In the genomic region with DNA sequence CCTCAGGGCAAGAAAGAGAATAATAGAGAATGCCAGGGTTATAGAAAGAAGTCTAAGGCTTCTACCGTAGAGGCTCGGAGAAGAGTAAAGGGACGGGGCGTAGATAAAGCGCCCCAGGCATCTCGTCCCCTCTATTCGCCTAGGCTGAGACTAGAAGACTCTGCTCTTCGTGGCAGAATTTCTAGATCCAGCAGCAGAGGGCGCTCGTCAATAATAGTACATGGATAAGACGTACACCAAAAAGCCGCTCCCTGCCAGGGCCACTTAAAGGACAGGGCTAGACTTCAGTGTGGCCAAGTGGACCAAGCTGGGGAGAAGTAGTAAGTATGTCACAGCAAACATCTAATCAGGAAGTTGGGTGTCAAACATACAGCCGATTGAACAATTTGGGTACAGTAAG, we compare ENCODE assay signal across 8 mouse cellular contexts. TPM values are rescaled to one million over a fixed set of nuclear protein-coding genes. Genes with fewer than 3 reads are reported as not detected.
DNase-seq lines count a peak whose midpoint lies in the region; ATAC-seq and TF ChIP-seq lines count a peak whose summit lies in the region.

No protein-coding gene starts in this region.

- peak overlapping the region; percentile 65 for H3K9ac ChIP-seq in intestine, postnatal 0 days (ENCODE audit: low read depth, low read length)
- peak overlapping the region; percentile 61 for H3K9ac ChIP-seq in limb, embryonic 11.5 days (ENCODE audit: low read length)
- peak overlapping the region; percentile 55; the same call in 1 of the 2 replicates for H3K9ac ChIP-seq in midbrain, embryonic 14.5 days (replicated peaks; ENCODE audit: low read length)

- peaks cover 31% of the 10 kb centered on the region for H3K36me3 ChIP-seq in embryonic facial prominence, embryonic 10.5 days (replicated peaks)
- H3K36me3 ChIP-seq in intestine, postnatal 0 days (ENCODE audit: control insufficient read depth, insufficient read depth) = peaks cover 25% of the 10 kb centered on the region
- peaks cover 12% of the 10 kb centered on the region for H3K36me3 ChIP-seq in limb, embryonic 11.5 days (ENCODE audit: control insufficient read depth, insufficient read depth, low read length)
- peaks cover 22% of the 10 kb centered on the region for H3K36me3 ChIP-seq in midbrain, embryonic 14.5 days (ENCODE audit: control insufficient read depth, insufficient read depth, low read length)

- H3K27me3 ChIP-seq in embryonic facial prominence, embryonic 10.5 days (replicated peaks; ENCODE audit: low read depth, poor library complexity, severe bottlenecking) = peaks cover 41% of the 10 kb centered on the region
- no peaks in the 10 kb centered on the region for H3K27me3 ChIP-seq in intestine, postnatal 0 days (replicated peaks; ENCODE audit: control insufficient read depth, insufficient read depth, low read length)
- H3K27me3 ChIP-seq in limb, embryonic 11.5 days (ENCODE audit: control insufficient read depth, insufficient read depth, low read length) = no peaks in the 10 kb centered on the region
- H3K27me3 ChIP-seq in midbrain, embryonic 14.5 days (ENCODE audit: control insufficient read depth, insufficient read depth, low read length) = peaks cover 4% of the 10 kb centered on the region; the same call in 1 of the 2 replicates

- H3K9me3 ChIP-seq in embryonic facial prominence, embryonic 10.5 days = no peaks in the 10 kb centered on the region
- no peaks in the 10 kb centered on the region for H3K9me3 ChIP-seq in intestine, postnatal 0 days (ENCODE audit: control insufficient read depth)
- no peaks in the 10 kb centered on the region for H3K9me3 ChIP-seq in limb, embryonic 11.5 days (ENCODE audit: control insufficient read depth, low read length)
- no peaks in the 10 kb centered on the region for H3K9me3 ChIP-seq in midbrain, embryonic 14.5 days (ENCODE audit: control insufficient read depth, low read length)

- 1% methylated on average over 13 of the region's 13 CpGs for WGBS in embryonic facial prominence, embryonic 10.5 days
- WGBS in intestine, postnatal 0 days = 2% methylated on average over 13 of the region's 13 CpGs
- 2% methylated on average over 13 of the region's 13 CpGs for WGBS in limb, embryonic 11.5 days
- WGBS in midbrain, embryonic 14.5 days = 2% methylated on average over 13 of the region's 13 CpGs

- peak overlapping the region; percentile 83 for H3K27ac ChIP-seq in embryonic facial prominence, embryonic 10.5 days (replicated peaks)
- H3K27ac ChIP-seq in intestine, postnatal 0 days (ENCODE audit: low read depth, low read length) = peak overlapping the region; percentile 69
- no peak overlapping the region for H3K27ac ChIP-seq in limb, embryonic 11.5 days (replicated peaks; ENCODE audit: low read depth, low read length)
- H3K27ac ChIP-seq in midbrain, embryonic 14.5 days (replicated peaks; ENCODE audit: low read depth, low read length) = no peak overlapping the region; the same call in 1 of the 2 replicates

- TF ChIP-seq CTCF in intestine, postnatal 0 days (IDR thresholded peaks at IDR 0.05; ENCODE audit: low read depth) = peak; percentile 85

- peak; percentile 35 for DNase-seq in 3134 (ENCODE audit: extremely low read depth, insufficient read length, low spot score)
- peak; percentile 92 for DNase-seq in adrenal gland, postnatal 14 days
- peak; percentile 85 for DNase-seq in embryonic facial prominence, embryonic 10.5 days (ENCODE audit: low spot score)
- peak; percentile 89 for DNase-seq in limb, embryonic 11.5 days (ENCODE audit: low spot score)
- peak; percentile 94 for DNase-seq in midbrain, embryonic 14.5 days
- peak; percentile 42 to 72 for DNase-seq in spleen, adult 18-20 months

- H3K4me1 ChIP-seq in embryonic facial prominence, embryonic 10.5 days = peaks cover 57% of the 10 kb centered on the region
- 0 out of 2 replicates have a peak, but pooled peaks cover 5% of the 10 kb centered on the region for H3K4me1 ChIP-seq in intestine, postnatal 0 days (replicated peaks; ENCODE audit: control insufficient read depth, insufficient read depth, low read length)
- H3K4me1 ChIP-seq in limb, embryonic 11.5 days (ENCODE audit: control insufficient read depth, insufficient read depth, low read length) = peaks cover 13% of the 10 kb centered on the region; the same call in 1 of the 2 replicates
- H3K4me1 ChIP-seq in midbrain, embryonic 14.5 days (ENCODE audit: control insufficient read depth, insufficient read depth, low read length) = peaks cover 9% of the 10 kb centered on the region; the same call in 1 of the 2 replicates

- peak; percentile 65 for ATAC-seq in granulocyte monocyte progenitor cell, adult 5-6 weeks (replicated peaks; ENCODE audit: poor library complexity, severe bottlenecking)
- ATAC-seq in intestine, postnatal 0 days = peak; percentile 50; the same call in 1 of the 2 replicates
- peak; percentile 67 for ATAC-seq in limb, embryonic 11.5 days (ENCODE audit: insufficient number of reproducible peaks, low FRiP score, low TSS enrichment, low read depth)
- ATAC-seq in midbrain, embryonic 14.5 days (ENCODE audit: low FRiP score, low TSS enrichment) = peak; percentile 72

- peak overlapping the region; percentile 63 for H3K4me2 ChIP-seq in intestine, postnatal 0 days (replicated peaks; ENCODE audit: low read depth)
- peak overlapping the region; percentile 65 for H3K4me2 ChIP-seq in limb, embryonic 11.5 days (ENCODE audit: low read depth, severe bottlenecking)
- H3K4me2 ChIP-seq in midbrain, embryonic 14.5 days (ENCODE audit: low read length) = peak overlapping the region; percentile 56

- H3K4me3 ChIP-seq in embryonic facial prominence, embryonic 10.5 days = peak overlapping the region; percentile 62
- H3K4me3 ChIP-seq in intestine, postnatal 0 days (ENCODE audit: low read depth, low read length) = peak overlapping the region; percentile 56
- peak overlapping the region; percentile 38 for H3K4me3 ChIP-seq in limb, embryonic 11.5 days (ENCODE audit: low read depth, low read length)
- peak overlapping the region; percentile 37 for H3K4me3 ChIP-seq in midbrain, embryonic 14.5 days (replicated peaks; ENCODE audit: low read depth, low read length)

RNA-seq across cellular contexts. Expression of a gene that starts 0.8 kb away (rescaled TPM):
- 30.0 and 32.3 TPM in 2 replicates for total RNA-seq in adrenal gland, postnatal 14 days (2021)
- polyA plus RNA-seq in embryonic facial prominence, embryonic 10.5 days (2016; fragmentation: Nextera tagmentation; extraction: Ambion mirVana) = 23.6 and 25.3 TPM in 2 replicates
- 0.06 and 1.2 TPM in 2 replicates for total RNA-seq in granulocyte monocyte progenitor cell, adult 5-6 weeks (2014; fragmentation: Nextera tagmentation)
- not detected in 2 replicates for total RNA-seq in granulocyte monocyte progenitor cell, adult 5-6 weeks (2017)
- 111 and 113 TPM in 2 replicates for polyA plus RNA-seq in intestine, postnatal 0 days (2015; fragmentation: Nextera tagmentation; extraction: Ambion mirVana)
- polyA plus RNA-seq in limb, embryonic 11.5 days (2014; fragmentation: Nextera tagmentation; extraction: Ambion mirVana) = 14.3 and 15.6 TPM in 2 replicates
- 10.8 and 20.2 TPM in 2 replicates for polyA plus RNA-seq in midbrain, embryonic 14.5 days (2014; fragmentation: Nextera tagmentation; extraction: Ambion mirVana)

RNA-seq across cellular contexts. Expression of a gene that starts 9.6 kb away (rescaled TPM):
- 6.9 and 7.2 TPM in 2 replicates for total RNA-seq in adrenal gland, postnatal 14 days (2021)
- 9.2 and 10.4 TPM in 2 replicates for polyA plus RNA-seq in embryonic facial prominence, embryonic 10.5 days (2016; fragmentation: Nextera tagmentation; extraction: Ambion mirVana)
- total RNA-seq in granulocyte monocyte progenitor cell, adult 5-6 weeks (2014; fragmentation: Nextera tagmentation) = 1.8 and 2.3 TPM in 2 replicates
- 5.2 and 6.6 TPM in 2 replicates for total RNA-seq in granulocyte monocyte progenitor cell, adult 5-6 weeks (2017)
- polyA plus RNA-seq in intestine, postnatal 0 days (2015; fragmentation: Nextera tagmentation; extraction: Ambion mirVana) = 3.6 and 4.2 TPM in 2 replicates
- 10.2 and 11.4 TPM in 2 replicates for polyA plus RNA-seq in limb, embryonic 11.5 days (2014; fragmentation: Nextera tagmentation; extraction: Ambion mirVana)
- polyA plus RNA-seq in midbrain, embryonic 14.5 days (2014; fragmentation: Nextera tagmentation; extraction: Ambion mirVana) = 9.1 and 11.5 TPM in 2 replicates

RNA-seq across cellular contexts. Expression of a gene that starts 10.3 kb away (rescaled TPM):
- total RNA-seq in adrenal gland, postnatal 14 days (2021) = 16.2 and 18.7 TPM in 2 replicates
- polyA plus RNA-seq in embryonic facial prominence, embryonic 10.5 days (2016; fragmentation: Nextera tagmentation; extraction: Ambion mirVana) = 17.5 and 19.1 TPM in 2 replicates
- 6.0 and 15.4 TPM in 2 replicates for total RNA-seq in granulocyte monocyte progenitor cell, adult 5-6 weeks (2014; fragmentation: Nextera tagmentation)
- 9.3 and 9.6 TPM in 2 replicates for total RNA-seq in granulocyte monocyte progenitor cell, adult 5-6 weeks (2017)
- 12.1 and 14.0 TPM in 2 replicates for polyA plus RNA-seq in intestine, postnatal 0 days (2015; fragmentation: Nextera tagmentation; extraction: Ambion mirVana)
- polyA plus RNA-seq in limb, embryonic 11.5 days (2014; fragmentation: Nextera tagmentation; extraction: Ambion mirVana) = 9.7 and 10.0 TPM in 2 replicates
- 8.3 and 10.2 TPM in 2 replicates for polyA plus RNA-seq in midbrain, embryonic 14.5 days (2014; fragmentation: Nextera tagmentation; extraction: Ambion mirVana)

RNA-seq across cellular contexts. Expression of a gene that starts 18.0 kb away (rescaled TPM):
- total RNA-seq in adrenal gland, postnatal 14 days (2021) = not detected in 2 replicates
- polyA plus RNA-seq in embryonic facial prominence, embryonic 10.5 days (2016; fragmentation: Nextera tagmentation; extraction: Ambion mirVana) = 0.10 and 0.28 TPM in 2 replicates
- not detected in 2 replicates for total RNA-seq in granulocyte monocyte progenitor cell, adult 5-6 weeks (2014; fragmentation: Nextera tagmentation)
- total RNA-seq in granulocyte monocyte progenitor cell, adult 5-6 weeks (2017) = not detected in 2 replicates
- not detected in 2 replicates for polyA plus RNA-seq in intestine, postnatal 0 days (2015; fragmentation: Nextera tagmentation; extraction: Ambion mirVana)
- polyA plus RNA-seq in limb, embryonic 11.5 days (2014; fragmentation: Nextera tagmentation; extraction: Ambion mirVana) = not detected in 2 replicates
- polyA plus RNA-seq in midbrain, embryonic 14.5 days (2014; fragmentation: Nextera tagmentation; extraction: Ambion mirVana) = 0.31 TPM in 1 of 2 replicates, not detected in the other

RNA-seq across cellular contexts. Expression of a gene that starts 41.3 kb away (rescaled TPM):
- not detected in 2 replicates for total RNA-seq in adrenal gland, postnatal 14 days (2021)
- 0.39 TPM in 1 of 2 replicates, not detected in the other for polyA plus RNA-seq in embryonic facial prominence, embryonic 10.5 days (2016; fragmentation: Nextera tagmentation; extraction: Ambion mirVana)
- total RNA-seq in granulocyte monocyte progenitor cell, adult 5-6 weeks (2014; fragmentation: Nextera tagmentation) = 7.4 TPM in 1 of 2 replicates, not detected in the other
- total RNA-seq in granulocyte monocyte progenitor cell, adult 5-6 weeks (2017) = 0.34 and 1.1 TPM in 2 replicates
- polyA plus RNA-seq in intestine, postnatal 0 days (2015; fragmentation: Nextera tagmentation; extraction: Ambion mirVana) = 0.24 and 0.90 TPM in 2 replicates
- polyA plus RNA-seq in limb, embryonic 11.5 days (2014; fragmentation: Nextera tagmentation; extraction: Ambion mirVana) = 0.70 and 0.92 TPM in 2 replicates
- not detected in 2 replicates for polyA plus RNA-seq in midbrain, embryonic 14.5 days (2014; fragmentation: Nextera tagmentation; extraction: Ambion mirVana)

Comparison
In these comparisons a context has a peak if more than half of its experiments do, and no peak if none do; other contexts are left out.
1. DNase-seq: peak in every context shown above with its lines; median percentile 94 in midbrain, embryonic 14.5 days; 92 in adrenal gland, postnatal 14 days; 89 in limb, embryonic 11.5 days; 85 in embryonic facial prominence, embryonic 10.5 days; 57 in spleen, adult 18-20 months; 35 in 3134.
2. H3K27ac ChIP-seq: peak in embryonic facial prominence, embryonic 10.5 days (single experiment) and intestine, postnatal 0 days (single experiment); none in limb, embryonic 11.5 days (single experiment) and midbrain, embryonic 14.5 days (single experiment).
3. Peak in every context shown above with its lines, with median percentiles within 50 percentile points of each other: H3K4me3 ChIP-seq, ATAC-seq, H3K4me2 ChIP-seq and H3K9ac ChIP-seq.